Mouse (Mus musculus): ENCODE measurements around the gene Syvn1.
A peak's percentile ranks its signal among the peaks of the same experiment; 100 is the strongest.

Gene Syvn1

GRCm38 (mm10) chr19:6069851-6070250 is 23.5 kb downstream of the Syvn1 start:
- DNase-seq: peak; percentile 91

GRCm38 (mm10) chr19:6070571-6071250 is 24.3 kb downstream of the Syvn1 start:
- DNase-seq: no peak

- DNase-seq: peak; percentile 92
Observed at GRCm38 (mm10) chr19:6071261-6071660, 24.9 kb downstream of the Syvn1 start.

- DNase-seq: no peak
Observed at GRCm38 (mm10) chr19:6073889-6074288, 27.5 kb downstream of the Syvn1 start.

- DNase-seq: peak; percentile 99
Observed at GRCm38 (mm10) chr19:6076564-6077393, 30.4 kb downstream of the Syvn1 start, which contains the start of gene Vps51. TSS of gene Vps51 (minus strand) at chr19:6077231.

GRCm38 (mm10) chr19:6079983-6080480 is 33.7 kb downstream of the Syvn1 start, which contains the start of gene Tmem262:
TSS of gene Tmem262 (plus strand) at chr19:6080033.
- DNase-seq: peak; percentile 90

GRCm38 (mm10) chr19:6082156-6082555 is 35.8 kb downstream of the Syvn1 start, which contains the start of gene Gm28374:
TSS of gene Gm28374 (minus strand) at chr19:6082256.
- peak; percentile 89 for DNase-seq

GRCm38 (mm10) chr19:6084478-6085248 is 38.3 kb downstream of the Syvn1 start, which contains the start of the genes Zfpl1 and Cdca5:
TSS of gene Zfpl1 (minus strand) at chr19:6084956.
TSS of gene Cdca5 (plus strand) at chr19:6084983.
- peak; percentile 99 for DNase-seq

GRCm38 (mm10) chr19:6085417-6085879 is 39.1 kb downstream of the Syvn1 start:
- peak; percentile 95 for DNase-seq

GRCm38 (mm10) chr19:6088841-6089240 is 42.5 kb downstream of the Syvn1 start:
- DNase-seq: peak; percentile 81

GRCm38 (mm10) chr19:6094119-6094518 is 47.7 kb downstream of the Syvn1 start, which contains the start of gene AC131692.1:
TSS of gene AC131692.1 (plus strand) at chr19:6094419.
- DNase-seq: no peak

GRCm38 (mm10) chr19:6097847-6098246 is 51.5 kb downstream of the Syvn1 start:
- no peak for DNase-seq

GRCm38 (mm10) chr19:6101186-6101585 is 54.8 kb downstream of the Syvn1 start:
- no peak for DNase-seq

GRCm38 (mm10) chr19:6102169-6102853 is 55.9 kb downstream of the Syvn1 start:
- DNase-seq: no peak

Measured in heart, adult 11 months (tissue).